Mouse (Mus musculus) activated CD4-positive, CD25-positive, alpha-beta regulatory T cell, adult 4 months (primary cell): Measurements from ENCODE around the gene Ackr1. TPM values are rescaled to one million over a fixed set of nuclear protein-coding genes. Genes with fewer than 3 reads are reported as not detected.

ENCODE experiments used
- ATAC-seq: one replicate; pipeline ENCODE4 v1.8.0; 2017
- polyA plus RNA-seq, 2 experiments: library from polyadenylated mRNA; unstranded; fragments of 100-300 nt; shearing (Covaris generic); gene quantifications; one replicate each; pipeline ENCODE4 v1.2.1; 2017

The Ackr1 gene
- polyA plus RNA-seq, result not detected

DNA sequence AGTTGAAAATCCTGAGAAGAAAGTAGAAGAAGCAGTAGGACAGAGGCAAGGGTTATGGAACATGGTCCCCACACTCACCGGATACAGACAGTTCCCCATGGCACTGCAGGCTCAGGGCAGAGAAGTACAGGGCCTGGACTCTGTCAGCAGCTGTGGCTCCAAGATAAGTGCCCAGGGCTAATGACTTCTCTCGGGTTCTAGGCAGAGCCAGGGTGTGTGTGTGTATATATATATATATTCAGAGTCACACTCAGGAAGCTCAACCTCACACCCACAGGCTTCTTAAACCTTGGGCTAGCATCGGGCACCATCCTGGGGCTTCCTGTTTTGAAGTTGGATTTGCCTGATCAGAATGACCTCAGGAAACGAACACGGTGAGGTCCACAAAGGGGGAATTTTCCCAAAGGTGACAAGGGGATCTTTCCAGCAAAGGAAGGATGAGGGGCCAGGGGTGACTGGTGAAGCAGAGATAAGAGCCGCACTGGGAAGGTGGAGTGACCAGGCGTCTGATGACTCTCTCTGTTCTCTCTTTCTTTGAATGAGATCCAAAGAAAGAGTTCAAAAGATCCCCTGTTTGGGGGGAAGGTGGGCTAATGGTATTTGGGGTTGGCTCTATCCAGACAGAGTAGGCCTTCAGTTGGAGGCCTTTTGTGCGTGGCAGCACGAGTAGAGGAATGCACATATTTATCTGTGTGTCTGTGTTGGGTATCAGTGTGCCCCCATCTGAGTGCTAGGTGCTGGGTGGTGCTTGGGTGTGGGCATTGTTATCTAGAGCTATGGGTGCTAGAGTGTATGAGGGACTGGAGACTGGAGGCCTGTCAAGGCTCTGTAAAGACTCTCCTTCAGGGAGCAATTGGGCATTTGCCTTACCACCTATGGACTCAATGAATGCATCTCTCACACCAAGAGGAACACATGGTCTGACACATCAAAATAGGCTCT lies at the start of gene Ackr1:
Ackr1 (minus strand) TSS at position 439 of the 942 bp plus-strand sequence.
- no peak for ATAC-seq

DNA sequence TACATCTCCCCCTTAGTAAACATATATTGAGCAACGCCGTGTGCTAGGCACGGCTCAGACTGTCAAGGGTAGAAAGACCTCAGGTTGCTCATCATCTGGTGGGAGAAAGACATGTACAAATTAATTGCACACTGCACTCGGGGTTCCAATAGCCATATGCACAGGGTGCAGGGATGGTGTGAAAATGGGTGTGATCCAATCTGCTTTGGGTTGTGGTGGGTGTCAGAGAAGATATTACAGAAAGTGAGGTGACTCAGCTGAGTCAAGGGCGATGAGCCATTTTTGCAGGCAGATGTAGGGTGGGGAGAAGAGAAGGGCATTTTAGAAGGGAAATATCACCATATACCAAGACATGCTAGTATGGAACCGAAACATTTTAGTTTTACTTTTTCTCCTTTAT lies 47.9 kb upstream of the Ackr1 start:
- no peak for ATAC-seq

GRCm38 (mm10) chr1:173377380-173378112 lies 44.0 kb upstream of the Ackr1 start:
- no peak for ATAC-seq

GRCm38 (mm10) chr1:173374020-173374419 lies 40.5 kb upstream of the Ackr1 start:
- ATAC-seq, result no peak

DNA sequence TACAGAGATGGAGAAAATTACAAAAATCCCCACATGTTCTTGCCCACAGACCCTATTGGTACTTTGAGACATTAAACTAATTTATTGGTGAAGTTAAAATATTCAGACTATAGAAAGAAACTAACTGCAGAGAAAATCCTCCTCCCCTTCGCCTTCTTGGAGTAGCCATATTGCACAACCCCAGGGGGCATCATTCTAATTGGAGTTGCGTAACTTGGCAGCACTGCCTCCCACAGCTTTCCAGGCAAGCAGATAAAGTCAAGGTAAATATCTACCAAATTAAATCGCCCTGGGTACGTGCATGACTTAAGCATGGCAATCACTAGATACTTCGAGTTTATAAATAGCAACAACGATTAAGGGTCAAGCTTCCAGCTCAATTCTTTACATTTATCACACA lies 38.0 kb upstream of the Ackr1 start:
- no peak for ATAC-seq

GRCm38 (mm10) chr1:173370456-173370855 lies 36.9 kb upstream of the Ackr1 start:
- no peak for ATAC-seq

DNA sequence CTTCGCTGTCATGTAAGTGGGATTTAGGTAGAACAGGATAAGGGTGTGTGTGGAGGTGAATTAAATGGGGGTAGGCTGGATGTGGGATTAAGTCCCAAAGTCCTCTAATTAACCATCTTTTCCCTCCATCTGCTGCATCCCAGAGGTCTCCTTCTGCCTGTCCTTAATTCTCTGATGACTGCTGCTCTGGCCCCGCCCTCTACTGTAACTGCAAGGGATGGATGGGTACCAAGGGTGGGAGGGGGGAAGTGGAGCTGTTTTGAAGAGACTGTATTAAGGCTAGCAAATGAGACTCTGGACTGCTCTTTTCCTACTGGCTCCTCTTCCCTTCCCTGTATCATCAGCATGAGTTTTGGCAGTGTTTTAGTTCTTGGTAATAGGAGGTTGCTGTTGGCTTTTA lies 36.1 kb upstream of the Ackr1 start:
- ATAC-seq, result no peak

DNA sequence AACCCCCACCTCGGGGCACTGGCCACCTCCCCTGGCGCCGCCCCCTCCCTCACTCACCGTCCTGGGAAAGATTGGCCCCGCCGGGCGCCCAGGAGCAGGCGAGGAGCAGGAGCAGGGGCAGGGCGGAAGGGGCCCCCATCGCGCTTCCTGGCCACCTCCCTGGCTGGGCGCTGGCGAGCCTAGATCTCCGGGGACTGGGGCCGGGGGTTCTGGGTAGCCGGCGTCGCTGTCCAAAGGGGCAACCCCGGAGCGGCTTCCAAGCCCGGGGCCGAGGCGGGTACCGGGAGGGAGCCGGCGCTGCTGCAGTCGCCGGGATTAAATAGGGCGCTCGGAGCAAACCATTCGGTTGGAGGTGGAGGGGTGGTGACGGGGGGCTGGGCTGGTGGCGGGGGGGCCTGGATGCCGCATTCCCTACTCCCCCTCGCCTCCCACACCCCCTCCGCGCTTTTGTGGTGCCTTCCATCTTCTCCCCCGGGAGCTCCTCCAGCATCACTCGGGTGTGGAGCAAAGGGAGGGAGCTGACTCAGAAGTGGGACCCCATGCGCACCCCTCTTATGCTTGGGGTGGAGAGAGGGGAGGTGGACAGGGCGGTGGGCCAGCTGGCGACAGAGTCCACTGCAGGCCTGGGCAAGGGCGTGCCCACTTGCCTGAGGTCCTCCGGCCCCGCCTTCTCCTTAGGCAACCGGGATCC lies 34.0 kb upstream of the Ackr1 start, which contains the start of gene Cadm3:
Cadm3 (minus strand) TSS at position 340 of the 691 bp plus-strand sequence.
- ATAC-seq, result no peak

DNA sequence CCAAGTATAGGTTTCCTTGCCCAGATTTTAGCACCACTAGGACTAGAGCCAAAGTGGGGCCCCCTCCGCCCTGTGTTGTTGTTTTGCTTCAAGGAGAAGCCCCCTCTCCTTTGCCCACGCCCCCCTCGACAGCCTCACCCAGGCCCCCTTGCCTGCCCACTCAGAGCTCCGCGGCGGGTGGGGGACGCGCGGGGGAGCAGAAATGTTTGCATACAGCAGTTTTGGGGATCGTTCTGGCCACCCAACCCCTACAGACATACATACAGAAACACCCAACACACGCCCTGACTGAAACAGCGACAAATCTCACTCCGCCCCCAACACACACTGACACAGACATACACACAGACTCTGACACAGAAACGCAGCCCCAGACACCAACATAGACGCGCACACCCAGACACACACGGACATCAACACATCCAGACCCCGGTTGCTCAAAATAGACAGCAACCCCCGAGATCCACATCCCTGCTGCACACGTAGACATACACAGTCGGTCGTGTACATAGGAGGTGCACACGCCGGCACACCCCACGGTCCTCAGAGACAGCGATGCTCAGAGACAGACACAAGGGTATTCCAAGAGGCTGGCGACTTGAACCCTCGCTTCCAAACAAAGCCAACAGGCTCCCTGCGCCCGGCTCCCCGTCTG lies 33.3 kb upstream of the Ackr1 start:
- ATAC-seq, result no peak

GRCm38 (mm10) chr1:173365970-173366409 lies 32.4 kb upstream of the Ackr1 start:
- no peak for ATAC-seq

DNA sequence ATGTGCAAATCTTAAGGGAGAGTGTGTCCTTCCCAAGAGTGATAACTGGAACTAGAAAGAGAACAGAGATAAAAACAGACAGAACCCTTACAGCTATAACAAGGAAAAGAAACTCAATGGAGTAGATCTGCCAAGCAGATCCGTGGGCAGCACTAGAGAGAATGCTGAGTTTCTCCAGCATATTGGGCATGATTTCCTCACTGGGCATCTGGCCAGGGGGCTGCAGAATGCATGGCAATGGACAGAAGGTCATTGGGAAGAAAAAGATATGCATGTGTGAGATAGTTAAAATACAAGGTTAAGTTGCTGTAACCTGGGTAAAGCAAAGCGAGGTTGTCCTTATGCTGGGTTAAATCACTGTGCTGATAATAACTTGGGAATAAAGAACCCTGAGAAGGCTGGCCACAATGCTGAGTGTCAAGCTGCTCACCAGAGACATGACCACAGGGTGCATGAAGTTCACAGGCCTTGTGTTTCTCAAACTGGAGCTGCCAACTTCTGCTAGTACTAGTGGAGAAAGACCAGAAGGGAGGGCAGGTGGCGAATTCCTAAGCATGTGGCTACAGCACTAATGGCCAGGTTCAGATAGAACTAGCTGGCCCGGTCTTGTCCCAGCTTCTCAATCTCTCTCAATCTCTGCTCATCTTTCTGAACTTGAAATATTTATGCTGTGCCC lies 30.7 kb upstream of the Ackr1 start:
- ATAC-seq, result no peak

DNA sequence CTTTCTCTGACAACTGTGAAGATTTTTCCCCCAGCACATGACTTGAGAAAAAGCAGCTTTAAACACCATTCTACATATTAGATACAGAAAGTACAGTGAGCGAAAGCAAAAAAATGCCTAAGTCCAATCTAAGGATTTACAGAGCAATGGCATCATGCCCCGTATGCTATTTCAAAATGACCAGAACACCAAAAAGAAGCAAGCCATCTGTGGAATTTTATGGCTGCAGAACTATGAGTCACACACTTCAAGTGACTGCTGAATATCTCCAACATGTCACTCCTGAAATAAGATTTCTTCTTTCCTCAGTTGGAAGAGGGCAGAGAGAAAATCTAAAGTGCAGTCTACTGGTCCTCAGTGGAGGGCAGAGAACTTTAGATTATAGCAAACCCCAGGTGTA lies 29.9 kb upstream of the Ackr1 start:
- ATAC-seq, result no peak

- ATAC-seq, result no peak
These were observed 28.1 kb upstream of the Ackr1 start for GRCm38 (mm10) chr1:173361651-173362050.

- ATAC-seq, result no peak
These were observed 26.2 kb upstream of the Ackr1 start for GRCm38 (mm10) chr1:173359590-173360290.

- ATAC-seq, result no peak
These were observed 24.2 kb upstream of the Ackr1 start for GRCm38 (mm10) chr1:173357799-173358198.

- no peak for ATAC-seq
These were observed 23.1 kb upstream of the Ackr1 start for GRCm38 (mm10) chr1:173356699-173357098.

DNA sequence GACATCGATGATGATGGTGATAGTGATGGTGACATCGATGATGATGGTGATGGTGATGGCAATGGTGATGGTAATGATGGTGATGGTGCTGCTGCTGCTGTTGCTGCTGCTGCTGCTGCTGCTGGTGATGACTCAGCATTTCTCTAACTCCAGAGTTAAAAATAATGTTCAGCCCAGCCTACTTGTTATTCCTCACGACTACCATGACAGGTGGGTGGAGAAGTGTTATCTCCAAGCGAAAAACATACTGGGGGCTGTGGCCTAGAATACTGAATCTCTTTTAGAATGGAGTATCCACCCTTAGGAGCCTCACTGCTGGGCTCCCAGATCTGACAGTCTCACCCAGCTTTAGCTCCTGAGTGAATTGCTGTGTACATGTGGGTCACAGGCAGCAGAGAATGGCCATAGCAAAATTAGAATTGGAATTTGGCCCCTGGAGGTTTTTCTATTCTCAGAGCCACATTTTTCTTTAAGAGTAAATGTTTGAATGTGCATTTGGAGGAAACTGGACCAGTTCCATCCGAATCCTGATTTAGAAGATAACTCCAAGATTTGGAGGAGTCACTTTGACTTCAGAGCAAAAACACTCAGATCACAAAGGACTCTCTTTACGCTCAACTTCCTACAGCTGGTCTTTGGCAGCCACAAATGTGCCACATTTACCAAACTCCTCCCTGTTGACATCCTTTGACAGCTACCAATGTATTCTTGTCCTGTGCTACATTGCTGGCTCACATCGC lies 21.7 kb upstream of the Ackr1 start:
- no peak for ATAC-seq

DNA sequence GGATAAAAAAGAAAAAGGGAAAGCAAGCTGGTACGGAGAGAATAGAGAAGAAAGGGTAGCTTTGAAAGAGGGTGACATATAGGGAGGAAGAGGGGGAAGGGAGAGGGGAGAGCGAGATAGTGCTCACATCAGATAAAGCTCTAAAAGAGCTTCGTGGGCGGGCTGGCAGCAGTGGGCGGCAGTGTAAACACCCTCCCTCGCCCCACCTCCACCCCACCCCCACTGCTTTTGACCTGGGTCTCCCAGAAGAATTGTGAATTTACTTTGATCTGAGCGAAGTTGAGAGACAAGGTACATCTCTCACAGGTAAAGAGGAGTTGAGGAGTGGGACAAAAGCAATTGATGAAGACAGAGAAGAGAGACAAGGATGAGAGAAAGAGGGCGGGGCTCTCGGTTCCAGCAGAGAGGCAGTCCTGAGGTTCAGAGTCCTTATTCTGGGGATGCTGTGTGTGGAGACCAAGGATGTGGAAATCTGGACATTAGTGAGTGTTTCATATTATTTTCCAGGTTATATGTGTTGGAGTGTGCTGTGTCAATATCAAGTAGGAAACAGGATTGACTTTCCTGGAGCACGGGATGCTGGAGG lies 16.9 kb upstream of the Ackr1 start, which contains the start of gene Aim2:
Aim2 (plus strand) TSS at position 508 of the 586 bp plus-strand sequence.
- ATAC-seq, result no peak

DNA sequence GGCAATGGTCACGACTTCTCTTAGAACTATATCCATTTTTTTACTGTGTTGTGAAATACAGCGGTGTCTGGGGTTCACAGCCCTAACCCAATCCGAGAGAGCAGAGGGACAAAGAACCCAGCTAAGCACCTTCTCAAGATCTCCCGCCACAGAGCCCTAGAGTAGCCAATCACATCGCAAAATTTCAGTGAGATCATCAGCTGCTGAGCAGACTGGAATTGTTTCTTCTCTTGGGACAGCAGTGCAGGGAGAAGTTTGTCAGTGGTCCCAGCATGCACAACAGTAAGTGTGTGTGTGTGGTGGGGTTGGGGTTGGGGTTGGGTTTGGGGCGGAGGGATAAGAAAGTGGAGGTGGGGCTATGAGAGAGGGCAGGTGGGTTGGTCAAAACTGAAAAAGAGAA lies 16.4 kb upstream of the Ackr1 start:
- no peak for ATAC-seq

GRCm38 (mm10) chr1:173349192-173349591 lies 15.6 kb upstream of the Ackr1 start:
- ATAC-seq, result no peak
